Mouse (Mus musculus) CD4-positive, CD25-positive, alpha-beta regulatory T cell, adult 9 weeks (primary cell): Measurements from ENCODE around the gene Ubash3b. TPM values are rescaled to one million over a fixed set of nuclear protein-coding genes. Genes with fewer than 3 reads are reported as not detected.

Experiments
- polyA plus RNA-seq: library from polyadenylated mRNA; unstranded; fragments of 100-300 nt; shearing (Covaris generic); gene quantifications from one replicate; pipeline ENCODE4 v1.2.1, GENCODE M21; 2017

Gene Ubash3b
- polyA plus RNA-seq, result 18.7 TPM

DNA sequence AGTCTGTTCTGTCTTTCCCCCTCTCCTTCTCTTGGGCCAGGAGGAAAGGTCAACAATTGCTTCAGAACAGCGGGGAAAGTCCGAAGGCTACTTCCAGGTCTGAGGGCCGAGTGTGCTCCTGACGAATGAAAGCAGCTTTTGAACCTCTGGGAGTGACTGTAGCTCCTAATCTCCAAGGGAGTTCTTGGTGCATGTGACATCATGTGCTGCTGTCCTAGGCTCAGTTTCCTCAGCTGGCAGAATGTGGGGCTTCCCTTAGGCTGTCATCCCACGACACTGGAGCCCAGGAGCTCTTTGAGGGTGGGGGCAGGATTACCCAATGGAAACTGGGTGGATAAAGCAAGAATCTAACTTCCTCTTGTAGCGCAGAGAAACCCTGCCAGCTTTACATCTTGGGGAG lies at the start of gene Ubash3b:
Ubash3b (minus strand) TSS at position 285 of the 400 bp plus-strand sequence.

DNA sequence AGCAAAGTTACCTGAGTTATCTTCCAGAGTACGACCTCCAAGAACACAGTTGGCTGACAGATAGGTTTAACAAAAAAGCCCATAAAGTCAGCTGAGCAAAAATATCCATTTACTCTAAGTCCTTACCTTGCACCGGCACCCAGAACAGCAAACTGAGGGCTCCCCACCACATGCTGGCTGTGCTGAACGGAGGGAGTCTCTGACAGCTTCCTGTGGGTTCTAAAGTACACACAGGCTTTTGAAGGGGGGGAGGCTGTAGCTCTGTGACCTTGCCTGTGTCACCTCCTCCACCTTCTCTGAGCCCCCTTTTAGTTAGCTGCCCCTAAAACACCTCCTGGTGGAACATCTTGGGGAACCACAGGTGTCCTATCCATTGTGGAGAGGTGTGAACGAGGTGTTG lies 157.1 kb downstream of the Ubash3b start, which contains the start of gene Crtam:
Crtam (minus strand) TSS at position 214 of the 400 bp plus-strand sequence.

DNA sequence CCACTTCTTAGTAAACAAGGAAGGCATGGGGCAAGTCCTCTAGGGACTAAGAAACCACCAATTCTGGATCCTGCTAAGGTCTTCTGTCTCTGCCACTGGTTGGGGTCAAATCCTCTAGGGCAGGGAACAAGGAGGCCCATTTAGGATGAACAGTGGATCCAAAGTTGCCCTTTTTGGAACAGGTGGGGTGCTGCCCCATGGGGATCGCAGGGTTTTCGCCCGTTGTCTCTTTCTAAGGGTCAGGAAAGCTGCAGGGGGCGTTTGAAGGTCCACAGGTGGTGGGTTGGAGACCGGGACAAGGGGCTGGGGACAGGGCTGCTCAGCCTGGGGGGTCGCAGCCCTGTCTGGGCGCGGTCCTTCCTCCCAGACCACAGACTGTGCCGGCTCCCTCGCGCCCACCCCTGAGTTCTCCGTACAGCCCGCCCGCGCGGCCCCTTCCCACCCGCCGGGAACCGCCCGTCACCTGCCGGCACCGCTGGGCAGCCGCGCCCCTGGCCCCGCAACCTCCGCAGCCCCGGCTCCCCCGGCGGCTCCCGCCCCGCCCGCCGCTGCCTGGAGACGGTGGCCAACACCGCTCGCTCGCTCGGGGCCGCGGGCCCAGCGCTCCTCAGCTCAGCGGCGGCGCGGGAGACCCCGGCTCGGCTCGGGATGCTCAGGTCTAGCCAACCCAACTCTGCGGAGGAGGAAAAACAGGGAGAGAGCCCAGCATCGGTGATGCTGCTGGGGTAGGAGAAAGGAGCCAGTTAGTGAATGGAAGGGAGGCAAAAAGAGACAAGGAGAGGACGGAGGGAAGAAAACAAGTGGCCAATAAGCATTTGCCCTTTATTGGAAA lies 197.7 kb downstream of the Ubash3b start, which contains the start of gene Jhy:
Jhy (minus strand) TSS at position 533 of the 832 bp plus-strand sequence.

Other genes starting within 250 kb of the Ubash3b start
- gene Jhy, start 197.6 kb downstream of the Ubash3b start, polyA plus RNA-seq, result not detected
- gene Crtam, start 157.1 kb downstream of the Ubash3b start, polyA plus RNA-seq, result 3.9 TPM